Mouse (Mus musculus) mesoderm, embryonic 11.5 days (tissue): ENCODE data around the gene Stil.
"Not testable (repeated sequence)": the region's sequence is repeated elsewhere in the genome, so short reads cannot be mapped to it uniquely, and the experiment has no call there.

ENCODE experiments used
- DNase-seq: peaks from one replicate; pipeline ENCODE4 v3.0.0-alpha.2; 2012; ENCODE audit warnings: low read depth, low spot score

Stil gene

DNA sequence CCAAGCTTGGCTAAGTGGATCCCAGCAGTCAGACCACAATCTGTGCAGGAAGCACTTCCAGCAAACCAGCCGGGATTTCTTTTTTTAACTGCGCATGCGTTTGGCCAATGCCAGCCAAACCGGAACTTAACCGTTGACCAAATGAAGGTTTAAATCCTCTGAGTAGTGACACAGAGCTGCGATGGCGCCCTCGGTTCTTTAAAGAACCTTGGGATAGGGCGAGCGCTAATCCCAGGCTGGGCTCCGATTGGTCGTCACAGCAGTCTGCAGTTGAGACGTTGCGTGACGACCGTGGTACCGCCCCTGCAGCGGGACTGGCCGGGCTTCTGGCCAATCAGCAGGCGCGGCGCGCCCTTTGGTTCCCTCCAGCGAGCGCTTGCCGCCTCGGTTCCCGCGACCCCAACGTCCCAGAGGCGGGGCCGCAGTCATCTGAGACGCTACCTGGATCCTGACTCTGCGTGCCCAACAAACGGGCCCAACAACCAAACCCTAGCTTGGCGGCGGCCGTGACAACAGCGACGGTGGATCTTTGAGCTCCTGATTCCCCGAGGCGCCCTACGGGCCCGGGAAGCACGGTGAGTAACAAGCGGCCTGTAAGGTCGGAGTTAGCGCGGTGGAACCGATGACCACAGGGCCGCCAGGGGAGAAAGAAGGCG, at the start of gene Stil:
Stil (plus strand) TSS at position 387 of the 656 bp plus-strand sequence.
- peak; percentile 99 for DNase-seq

DNA sequence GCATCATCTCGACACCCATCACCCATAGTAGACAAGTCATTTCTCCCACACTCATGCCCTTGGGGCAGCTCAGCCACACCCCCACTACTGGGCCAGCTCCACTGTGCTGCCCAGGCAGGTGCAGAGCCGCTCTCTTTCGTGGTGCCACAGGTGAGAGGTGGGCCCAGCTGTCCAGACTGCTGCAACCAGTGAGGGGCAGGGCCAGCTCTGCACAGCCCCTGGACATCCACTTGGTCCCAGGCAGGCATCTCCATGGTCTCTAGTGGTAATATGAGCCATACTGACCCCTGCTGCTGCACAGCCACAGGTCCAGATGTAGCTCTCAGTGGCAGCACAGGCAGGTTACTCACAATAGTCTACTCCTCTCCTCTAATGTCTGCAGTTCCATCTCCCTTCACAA, 46.8 kb upstream of the Stil start:
- no peak for DNase-seq

DNA sequence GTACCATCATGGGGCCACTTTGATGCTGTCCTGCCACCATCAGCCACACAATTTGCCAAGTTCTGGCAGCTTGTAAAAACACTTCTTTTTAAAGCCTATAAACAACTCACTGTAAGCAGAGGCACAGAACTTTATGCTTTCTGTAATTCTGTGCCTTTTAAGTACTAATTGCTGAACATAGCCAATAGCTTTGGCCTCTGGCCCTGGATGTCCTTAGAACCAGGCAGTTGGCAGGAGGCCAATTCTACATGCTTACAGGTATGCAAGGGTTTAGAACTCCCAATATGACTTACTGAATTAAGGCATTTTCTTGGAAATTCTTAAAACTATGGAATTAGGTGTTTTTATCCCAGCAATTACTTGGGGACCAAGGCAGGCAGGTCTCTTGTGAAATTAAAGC, 42.6 kb upstream of the Stil start:
- DNase-seq = no peak

GRCm38 (mm10) chr4:114958231-114958630, 41.7 kb upstream of the Stil start:
- DNase-seq = no peak

GRCm38 (mm10) chr4:114958786-114959185, 41.2 kb upstream of the Stil start:
- no peak for DNase-seq

GRCm38 (mm10) chr4:114959533-114959932, 40.4 kb upstream of the Stil start:
- no peak for DNase-seq

GRCm38 (mm10) chr4:114960881-114961280, 39.1 kb upstream of the Stil start:
- DNase-seq = not testable (repeated sequence)

DNA sequence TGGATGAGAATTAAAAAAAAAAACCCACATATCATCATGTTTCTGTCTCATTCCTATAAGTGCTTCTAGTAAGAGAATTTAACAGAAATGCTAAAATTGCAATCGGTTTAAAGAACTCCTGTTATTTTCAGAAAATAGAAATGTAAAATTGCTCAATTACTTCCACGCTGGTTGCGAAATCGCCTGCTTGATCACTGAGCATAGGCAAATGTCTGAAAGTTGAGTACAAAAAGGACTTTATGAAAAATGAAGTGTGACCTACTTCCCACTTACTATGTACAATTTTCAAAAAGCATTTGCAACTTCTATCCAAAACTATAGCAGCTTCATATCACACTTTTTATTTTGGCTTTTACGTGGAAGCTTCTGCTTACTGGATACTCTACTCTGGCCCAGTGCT, 29.2 kb upstream of the Stil start:
- DNase-seq = no peak

GRCm38 (mm10) chr4:114973229-114973740, 26.7 kb upstream of the Stil start:
- DNase-seq = no peak

DNA sequence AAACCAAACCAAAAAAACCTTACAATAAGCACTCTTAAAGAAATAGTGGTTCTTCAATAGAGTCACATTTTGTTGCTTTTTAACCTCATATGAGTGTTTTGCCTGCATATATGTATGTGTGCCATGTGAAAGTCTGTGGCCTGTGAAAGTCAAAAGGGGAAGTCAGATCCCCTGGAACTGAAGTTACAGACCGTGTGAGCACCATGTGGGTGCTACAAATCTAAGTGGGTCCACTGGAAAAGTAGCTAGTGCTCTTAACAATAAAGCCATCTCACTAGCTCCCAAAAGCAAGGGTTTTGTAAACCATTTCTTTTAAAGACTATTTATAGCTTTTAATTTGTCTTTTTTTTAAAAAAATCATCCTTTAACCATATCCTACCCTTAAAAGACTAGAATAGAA, 17.3 kb upstream of the Stil start:
- DNase-seq = no peak

- DNase-seq = no peak
Measured at GRCm38 (mm10) chr4:114983020-114983419, 16.9 kb upstream of the Stil start.

DNA sequence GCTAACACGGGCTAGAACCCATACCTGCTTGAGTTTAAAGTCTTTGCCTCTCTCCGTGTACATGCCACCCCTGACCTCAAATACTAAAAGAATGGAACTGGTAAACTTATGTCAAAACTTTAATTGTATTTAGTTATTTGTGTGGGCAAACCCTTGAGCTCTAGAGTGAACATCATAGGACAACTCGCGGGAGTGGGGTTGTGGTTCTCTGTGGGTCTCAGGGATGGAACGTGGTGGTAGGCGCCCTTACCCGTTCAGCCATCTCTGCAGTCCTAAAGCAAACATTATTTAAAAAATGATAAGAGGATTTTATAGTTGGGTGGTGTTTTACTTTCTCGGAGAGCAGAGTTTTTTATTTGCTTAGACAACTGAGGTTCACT, 13.8 kb upstream of the Stil start:
- peak; percentile 7 for DNase-seq

- peak; percentile 85 for DNase-seq
Measured at GRCm38 (mm10) chr4:114986591-114987432, 13.1 kb upstream of the Stil start, which contains the start of gene Cmpk1. Gene Cmpk1, minus strand, starts transcription at chr4:114987241.

DNA sequence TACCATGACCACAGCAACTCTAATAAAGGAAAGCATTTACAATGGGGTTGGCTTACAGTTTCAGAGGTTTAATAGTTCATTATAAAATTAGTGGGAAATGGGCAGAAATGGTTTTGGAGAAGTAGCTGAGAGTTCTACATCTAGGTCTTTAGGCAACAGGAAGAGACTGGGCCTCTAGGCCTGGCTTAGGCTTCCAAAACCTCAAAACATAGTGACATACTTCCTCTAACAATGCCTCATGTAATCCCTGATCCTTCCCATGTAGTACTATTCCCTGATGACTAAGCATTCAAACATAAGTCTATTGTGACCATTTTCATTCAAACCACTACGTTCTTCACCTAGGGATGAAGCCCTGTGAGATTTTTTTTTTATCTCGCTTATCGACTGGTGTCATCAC, 5.7 kb upstream of the Stil start:
- DNase-seq = no peak

DNA sequence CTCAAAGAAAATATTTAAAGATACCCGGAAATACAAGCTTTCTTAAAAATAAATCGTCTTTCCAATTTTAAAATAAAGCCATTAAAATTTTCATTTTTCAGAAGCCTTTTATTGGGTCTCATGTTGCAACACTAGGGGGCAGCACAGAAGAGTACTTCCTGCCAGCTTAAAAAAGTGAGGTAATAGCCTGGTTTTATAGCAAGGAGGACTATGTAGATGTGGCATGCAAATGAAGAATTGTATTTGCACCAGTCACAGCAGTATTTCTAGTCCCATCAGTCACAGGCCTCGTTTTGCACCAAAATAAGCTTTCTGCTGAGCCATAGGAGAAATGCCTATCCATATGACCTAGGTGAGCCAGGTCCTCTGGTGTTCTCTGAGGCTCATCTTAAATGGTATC, 2.9 kb upstream of the Stil start:
- peak; percentile 37 for DNase-seq

- DNase-seq = no peak
Measured at GRCm38 (mm10) chr4:114999445-114999772, 550 bp upstream of the Stil start.

GRCm38 (mm10) chr4:115000429-115000795, 453 bp downstream of the Stil start:
- peak; percentile 62 for DNase-seq

- no peak for DNase-seq
Measured at GRCm38 (mm10) chr4:115014276-115014675, 14.3 kb downstream of the Stil start.

DNA sequence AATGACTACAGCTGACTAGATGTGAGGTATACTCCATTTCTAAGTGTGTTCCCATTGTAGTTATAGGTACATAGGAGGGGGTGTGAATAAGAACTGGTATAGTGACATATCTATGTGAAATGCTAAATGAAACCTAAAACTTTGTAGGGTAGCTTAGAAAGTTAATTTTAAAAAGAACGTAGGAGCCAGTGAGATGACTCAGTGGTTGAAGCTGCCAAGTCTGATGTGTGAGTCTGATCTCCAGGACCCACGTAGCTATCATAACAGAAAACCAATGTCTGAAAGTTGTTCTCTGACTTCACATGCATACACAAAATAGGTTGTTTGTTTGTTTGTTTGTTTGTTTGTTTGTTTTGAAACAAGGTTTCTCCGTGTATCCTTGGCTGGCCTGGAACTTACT, 20.0 kb downstream of the Stil start:
- no peak for DNase-seq

GRCm38 (mm10) chr4:115035043-115035442, 35.1 kb downstream of the Stil start:
- DNase-seq = no peak

GRCm38 (mm10) chr4:115038242-115038641, 38.3 kb downstream of the Stil start:
- DNase-seq = peak; percentile 61

- no peak for DNase-seq
Measured at GRCm38 (mm10) chr4:115045621-115046020, 45.7 kb downstream of the Stil start.

- DNase-seq = peak; percentile 58
Measured at GRCm38 (mm10) chr4:115047750-115048149, 47.8 kb downstream of the Stil start.
